17 mouse cellular contexts compared by ENCODE assay signal in the genomic region with DNA sequence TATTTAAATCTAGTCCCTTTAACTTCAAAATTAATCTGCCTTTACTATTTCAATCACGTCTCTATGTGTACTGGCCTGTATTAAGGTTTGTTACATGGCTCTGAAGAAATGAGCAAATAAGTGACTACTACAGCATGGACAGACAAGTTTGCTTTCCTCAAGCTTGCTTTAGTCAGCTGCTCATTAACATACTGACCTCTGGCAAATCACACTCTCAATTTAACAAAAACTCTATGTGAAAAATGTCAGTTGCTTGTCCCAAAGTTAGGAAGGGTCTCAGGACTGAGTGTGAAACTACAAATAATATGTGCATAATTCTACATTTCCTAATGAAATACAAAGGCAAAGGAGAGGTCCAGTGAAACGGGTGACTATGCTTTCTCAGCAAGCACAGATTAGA.
DNase-seq lines count a peak whose midpoint lies in the region; ATAC-seq and TF ChIP-seq lines count a peak whose summit lies in the region.
"Had no signal": no experiment of that assay in that cellular context is flagged by ENCODE, and none has a peak within 500 bp of the region (broad histone marks: within the 10 kb centered on the region; RNA-seq: fewer than 3 reads in every experiment).

No protein-coding gene starts in this region.

- WGBS in forebrain, embryonic 14.5 days = 16% methylated on average over 2 of the region's 2 CpGs
- WGBS in midbrain, embryonic 14.5 days = 10% methylated on average over 2 of the region's 2 CpGs

- no peak for DNase-seq in layer of hippocampus, adult 2 months (ENCODE audit: low spot score in 2 of 2)
- DNase-seq in layer of hippocampus, postnatal 36 days = no peak
- peak; percentile 60 for DNase-seq in brain, embryonic 14.5 days (ENCODE audit: low read depth)
- peak; percentile 29 for DNase-seq in forebrain, embryonic 14.5 days (ENCODE audit: low spot score)
- DNase-seq in midbrain, embryonic 14.5 days = no peak
- no peak for DNase-seq in embryo, embryonic 11 days
- DNase-seq in spleen, adult 18-20 months = no peak
- DNase-seq: B cell, adult 2 months; cerebellum, adult 8-10 months; gastrocnemius, postnatal 36 days; kidney, adult 18-20 months; liver, embryonic 13.5 days; lung, embryonic 14.5 days; lung, postnatal 36 days; right cerebral cortex, adult 18-20 months had no signal

- TF ChIP-seq CTCF in layer of hippocampus, adult 2 months (conservative IDR thresholded peaks at IDR 0.05) = no peak
- TF ChIP-seq CTCF in brain, embryonic 14.5 days (IDR thresholded peaks at IDR 0.05; ENCODE audit: borderline replicate concordance, extremely low read depth, insufficient read depth, insufficient read length) = no peak

- H3K4me1 ChIP-seq in forebrain, embryonic 14.5 days (ENCODE audit: control insufficient read depth, insufficient read depth, low read length) = peaks cover 12% of the 10 kb centered on the region
- peaks cover 21% of the 10 kb centered on the region for H3K4me1 ChIP-seq in midbrain, embryonic 14.5 days (ENCODE audit: control insufficient read depth, insufficient read depth, low read length)
- H3K4me1 ChIP-seq: liver, embryonic 13.5 days had no signal

- H3K27ac ChIP-seq in layer of hippocampus, adult 2 months = peak overlapping the region; percentile 84
- H3K27ac ChIP-seq in forebrain, embryonic 14.5 days (ENCODE audit: low read depth, low read length) = peak overlapping the region; percentile 62; the same call in 1 of the 2 replicates
- H3K27ac ChIP-seq in midbrain, embryonic 14.5 days (replicated peaks; ENCODE audit: low read depth, low read length) = 0 out of 2 replicates have a peak overlapping the region, but pooled peaks have one; percentile 28
- H3K27ac ChIP-seq: kidney, postnatal 0 days; limb, embryonic 13.5 days; liver, embryonic 13.5 days had no signal

- no peaks in the 10 kb centered on the region for H3K36me3 ChIP-seq in forebrain, embryonic 14.5 days (ENCODE audit: control insufficient read depth, insufficient read depth, low read length)
- no peaks in the 10 kb centered on the region for H3K36me3 ChIP-seq in midbrain, embryonic 14.5 days (ENCODE audit: control insufficient read depth, insufficient read depth, low read length)
- H3K36me3 ChIP-seq: limb, embryonic 13.5 days; liver, embryonic 13.5 days had no signal

- H3K9ac ChIP-seq in forebrain, embryonic 14.5 days (ENCODE audit: low read length) = no peak overlapping the region
- no peak overlapping the region for H3K9ac ChIP-seq in midbrain, embryonic 14.5 days (replicated peaks; ENCODE audit: low read length)
- H3K9ac ChIP-seq: limb, embryonic 13.5 days; liver, embryonic 13.5 days; lung, embryonic 14.5 days had no signal

- H3K4me3 ChIP-seq in layer of hippocampus, adult 2 months = no peak overlapping the region
- H3K4me3 ChIP-seq in forebrain, embryonic 14.5 days (ENCODE audit: low read depth, low read length) = no peak overlapping the region
- H3K4me3 ChIP-seq in midbrain, embryonic 14.5 days (replicated peaks; ENCODE audit: low read depth, low read length) = no peak overlapping the region
- H3K4me3 ChIP-seq: limb, embryonic 13.5 days; liver, embryonic 13.5 days had no signal

- TF ChIP-seq POLR2A in brain, embryonic 14.5 days (IDR thresholded peaks at IDR 0.05; ENCODE audit: borderline replicate concordance, extremely low read depth, insufficient read depth, insufficient read length, poor library complexity, severe bottlenecking) = no peak

- ATAC-seq in forebrain, embryonic 14.5 days = no peak
- no peak for ATAC-seq in midbrain, embryonic 14.5 days (ENCODE audit: low FRiP score, low TSS enrichment)

- H3K27me3 ChIP-seq in forebrain, embryonic 14.5 days (replicated peaks; ENCODE audit: control insufficient read depth, insufficient read depth, low read length) = no peaks in the 10 kb centered on the region
- no peaks in the 10 kb centered on the region for H3K27me3 ChIP-seq in midbrain, embryonic 14.5 days (ENCODE audit: control insufficient read depth, insufficient read depth, low read length)
- H3K27me3 ChIP-seq: limb, embryonic 13.5 days; liver, embryonic 13.5 days had no signal

- no peak overlapping the region for H3K4me2 ChIP-seq in forebrain, embryonic 14.5 days (ENCODE audit: low read length)
- H3K4me2 ChIP-seq in midbrain, embryonic 14.5 days (ENCODE audit: low read length) = no peak overlapping the region
- H3K4me2 ChIP-seq: limb, embryonic 13.5 days; liver, embryonic 13.5 days; lung, embryonic 14.5 days had no signal

- H3K9me3 ChIP-seq in forebrain, embryonic 14.5 days (replicated peaks; ENCODE audit: control insufficient read depth, low read length) = no peaks in the 10 kb centered on the region
- H3K9me3 ChIP-seq in midbrain, embryonic 14.5 days (ENCODE audit: control insufficient read depth, low read length) = no peaks in the 10 kb centered on the region
- H3K9me3 ChIP-seq: limb, embryonic 13.5 days; liver, embryonic 13.5 days had no signal

Comparison
In these comparisons a context has a peak if more than half of its experiments do, and no peak if none do; other contexts are left out.
1. DNase-seq: peak in brain, embryonic 14.5 days (single experiment) and forebrain, embryonic 14.5 days (single experiment); none in layer of hippocampus, adult 2 months (0 of 2), layer of hippocampus, postnatal 36 days (0 of 2), midbrain, embryonic 14.5 days (single experiment), embryo, embryonic 11 days (single experiment) and spleen, adult 18-20 months (0 of 2).
2. H3K27ac ChIP-seq: peak in every context shown above with its lines; median percentile 84 in layer of hippocampus, adult 2 months; 62 in forebrain, embryonic 14.5 days; 28 in midbrain, embryonic 14.5 days.